Mouse (Mus musculus): Measurements from ENCODE around the gene Creb3l1. TPM values are rescaled to one million over a fixed set of nuclear protein-coding genes. Genes with fewer than 3 reads are reported as not detected.

Creb3l1 gene
- total RNA-seq, 2 experiments from 2014 or later: 4.0 to 4.6 TPM

DNA sequence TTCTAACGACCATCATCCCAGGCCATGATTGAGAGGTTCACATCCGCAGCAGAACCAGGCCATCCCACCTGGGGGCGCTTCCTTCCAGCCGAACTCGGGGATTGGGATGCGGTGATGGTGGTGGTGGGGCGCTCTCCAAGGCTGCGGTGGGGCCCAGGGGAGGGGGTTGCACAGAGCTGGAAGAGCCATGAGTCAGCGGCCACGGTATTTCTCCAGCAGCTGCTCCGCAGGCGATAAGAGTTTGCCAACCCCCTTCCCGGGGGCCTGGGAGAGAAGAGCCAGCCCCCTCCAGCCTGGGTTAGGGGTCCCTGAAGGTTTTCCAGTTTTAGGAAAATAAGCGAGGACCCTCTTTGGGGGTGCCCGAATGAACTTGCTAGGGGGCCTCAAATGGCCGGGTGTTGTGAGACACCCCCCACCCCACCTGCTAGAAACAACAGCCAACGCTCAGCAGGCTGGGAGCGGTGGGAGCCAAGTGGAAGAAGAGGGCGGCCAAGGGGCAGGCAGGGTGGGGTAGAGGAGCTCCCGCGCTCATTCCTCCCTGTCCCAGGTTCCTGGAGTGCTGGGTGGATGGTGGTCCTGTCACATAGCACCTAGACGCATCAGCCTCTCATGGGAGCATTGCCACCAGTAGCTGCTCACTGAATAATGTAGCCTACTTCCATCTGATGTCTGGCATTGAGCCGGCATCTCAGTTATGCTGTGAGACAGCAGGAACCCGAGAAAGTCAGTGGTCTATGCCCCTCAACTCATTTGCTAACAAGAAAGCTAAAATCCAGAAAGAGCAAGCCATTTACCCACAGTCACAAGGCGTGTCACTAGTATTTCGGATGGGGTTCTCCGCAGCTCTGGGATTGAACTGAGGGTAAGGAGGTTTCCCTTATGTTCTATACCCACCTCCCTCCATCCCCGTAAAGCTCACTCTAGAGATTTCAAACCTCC lies 17.1 kb downstream of the Creb3l1 start:
- peak; percentile 32 to 64 for DNase-seq (ENCODE audit: extremely low spot score in 1 of 2, low spot score in 1 of 2)

DNA sequence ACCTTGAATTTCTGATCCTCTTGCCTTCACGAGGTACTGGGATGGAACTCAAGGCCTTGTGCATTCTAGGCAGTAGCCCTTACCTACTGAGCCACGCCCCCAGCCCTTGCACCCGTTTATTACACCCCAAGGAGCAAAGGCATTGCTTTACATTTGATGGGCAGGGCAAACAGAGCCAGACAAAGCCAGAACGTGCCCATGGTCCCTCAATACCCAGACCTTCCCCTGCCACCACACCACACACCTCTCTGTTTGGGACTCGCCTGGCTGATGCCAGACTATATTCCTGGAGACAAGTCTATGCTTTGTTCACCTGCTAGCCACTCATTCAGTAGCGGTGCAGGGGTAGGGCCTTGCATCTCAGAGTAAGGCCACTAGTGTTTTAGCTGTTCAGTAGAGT lies 17.8 kb downstream of the Creb3l1 start:
- DNase-seq (ENCODE audit: extremely low spot score in 1 of 2, low spot score in 1 of 2): no peak

DNA sequence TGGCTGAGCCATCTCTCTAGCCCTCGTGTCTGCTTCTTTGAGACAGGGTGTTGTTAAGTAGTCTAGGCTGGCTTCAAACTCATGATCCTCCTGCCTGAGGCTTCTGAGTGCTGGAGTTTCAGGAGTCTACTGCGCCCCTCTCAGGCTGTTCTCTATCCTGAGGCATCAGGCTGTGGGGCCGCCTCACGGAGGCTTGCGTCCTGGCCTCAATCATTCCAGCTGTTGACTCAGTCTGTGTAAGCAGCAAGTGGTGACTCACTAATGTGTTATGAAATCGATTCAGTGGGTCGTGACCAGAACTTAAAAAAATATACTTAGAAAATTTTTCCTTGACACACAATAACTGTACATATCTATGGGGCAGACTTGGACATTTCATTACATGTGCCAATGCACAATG lies 19.7 kb downstream of the Creb3l1 start:
- DNase-seq (ENCODE audit: extremely low spot score in 1 of 2, low spot score in 1 of 2): no peak

DNA sequence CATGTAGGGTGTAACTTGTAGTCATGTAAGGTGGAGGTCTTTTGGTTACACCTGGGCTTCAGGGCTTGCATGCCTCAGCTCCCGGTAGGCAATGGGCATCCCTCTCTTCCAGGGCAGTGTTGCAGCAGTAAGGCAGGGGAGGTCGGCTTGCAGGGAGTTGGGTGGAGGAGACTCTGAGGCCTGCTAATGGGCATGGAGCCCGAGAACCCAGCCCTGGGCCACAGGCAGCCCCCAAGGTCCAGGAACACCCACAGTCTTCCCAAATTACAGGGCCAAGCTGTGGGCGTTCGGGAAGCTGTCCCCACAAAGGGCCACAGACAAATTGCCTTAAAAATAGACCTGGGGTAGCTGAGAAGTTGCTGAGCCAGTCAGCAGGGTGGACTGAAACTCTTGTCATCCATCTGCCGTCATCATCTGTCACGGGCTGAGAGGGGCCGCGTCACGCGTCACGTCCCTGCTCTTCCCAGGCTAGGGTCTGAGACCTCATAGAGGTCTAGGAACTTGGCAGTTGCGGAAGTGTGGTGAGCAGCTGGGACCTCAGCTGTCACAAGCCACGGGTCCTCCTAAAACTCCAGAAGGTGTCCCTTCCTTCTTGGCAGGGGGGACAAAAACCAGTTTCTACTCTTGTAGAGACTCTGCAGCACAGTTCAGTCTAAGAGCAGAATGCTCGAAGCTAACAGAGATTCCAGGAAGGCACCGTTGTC lies 26.2 kb downstream of the Creb3l1 start:
- DNase-seq (ENCODE audit: extremely low spot score in 1 of 2, low spot score in 1 of 2): no peak

DNA sequence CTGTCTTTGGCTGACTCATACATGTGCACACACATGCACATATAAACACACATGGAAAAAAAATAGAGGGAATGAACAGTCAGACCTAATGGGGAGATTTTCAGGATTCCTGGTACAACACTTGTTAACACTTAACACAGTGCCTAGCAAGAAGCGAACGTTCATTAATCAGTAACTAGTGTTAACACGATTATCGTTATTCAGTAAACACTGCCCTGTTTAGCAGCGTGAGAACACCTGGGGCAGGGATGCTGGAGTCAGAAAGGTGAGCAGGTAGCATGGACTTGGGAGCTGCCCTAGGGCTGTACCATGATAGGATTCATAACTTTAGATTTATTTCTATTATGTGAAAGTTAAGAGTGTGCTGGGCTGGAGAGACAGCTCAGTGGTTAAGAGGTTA lies 28.3 kb downstream of the Creb3l1 start:
- DNase-seq (ENCODE audit: extremely low spot score in 1 of 2, low spot score in 1 of 2): no peak

DNA sequence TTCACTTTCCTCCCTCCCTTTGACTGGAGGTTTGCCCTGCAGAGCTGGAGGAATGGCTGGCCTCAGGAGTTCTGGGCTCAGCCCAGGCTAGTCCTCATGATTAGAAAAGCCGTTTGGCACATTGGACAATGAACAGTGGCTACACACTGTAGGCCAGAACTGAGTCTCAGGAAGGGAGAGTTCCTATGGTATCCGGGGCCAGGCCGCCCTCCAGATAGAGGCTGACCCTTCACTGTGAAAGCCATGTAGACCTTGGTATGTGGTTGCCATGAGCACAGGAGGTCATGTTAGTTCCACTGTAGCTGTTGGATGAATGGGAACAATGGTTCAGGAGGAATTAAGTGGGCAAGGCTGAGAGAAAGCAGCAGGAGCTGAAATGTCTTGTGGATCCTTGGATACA lies 30.9 kb downstream of the Creb3l1 start:
- DNase-seq (ENCODE audit: extremely low spot score in 1 of 2, low spot score in 1 of 2): no peak

DNA sequence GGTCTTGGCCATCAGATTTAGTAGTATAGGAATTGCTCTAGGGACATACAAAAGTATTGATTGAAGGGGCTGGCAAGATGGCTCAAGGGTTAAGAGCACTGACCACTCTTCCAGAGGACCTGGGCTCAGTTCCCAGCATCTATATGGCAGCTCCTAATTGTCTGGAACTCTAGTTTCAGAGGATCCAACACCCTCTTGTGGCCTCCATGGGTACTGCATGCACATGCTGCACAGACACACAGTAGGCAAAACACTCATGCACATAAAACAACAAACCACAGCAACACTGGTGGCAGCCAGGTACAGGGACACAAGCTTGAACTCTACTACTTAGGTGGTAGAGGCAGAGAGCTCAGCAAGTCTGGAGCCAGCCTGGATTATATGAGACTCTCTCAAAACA lies 34.6 kb downstream of the Creb3l1 start:
- no peak for DNase-seq (ENCODE audit: extremely low spot score in 1 of 2, low spot score in 1 of 2)

DNA sequence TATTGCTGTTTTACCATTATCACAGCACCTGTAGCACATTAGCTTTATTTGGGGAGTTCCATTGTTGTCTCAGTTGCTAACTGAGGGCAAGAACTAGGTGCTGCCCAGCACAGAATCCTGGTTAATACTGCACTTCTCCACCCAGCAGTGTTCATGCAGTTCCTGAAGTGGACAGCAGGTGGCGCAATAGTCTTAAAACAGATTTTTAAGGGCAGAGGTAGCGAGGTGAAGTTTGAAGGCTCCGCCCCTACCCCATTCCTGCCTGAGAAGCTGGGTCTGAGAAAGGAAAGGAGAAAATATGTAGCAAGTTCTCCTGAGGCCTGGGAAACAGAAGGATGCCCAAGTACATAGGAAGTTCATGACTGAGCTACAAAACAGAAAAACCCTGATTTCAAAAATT lies 36.8 kb downstream of the Creb3l1 start:
- DNase-seq (ENCODE audit: extremely low spot score in 1 of 2, low spot score in 1 of 2): peak; percentile 82 to 99

DNA sequence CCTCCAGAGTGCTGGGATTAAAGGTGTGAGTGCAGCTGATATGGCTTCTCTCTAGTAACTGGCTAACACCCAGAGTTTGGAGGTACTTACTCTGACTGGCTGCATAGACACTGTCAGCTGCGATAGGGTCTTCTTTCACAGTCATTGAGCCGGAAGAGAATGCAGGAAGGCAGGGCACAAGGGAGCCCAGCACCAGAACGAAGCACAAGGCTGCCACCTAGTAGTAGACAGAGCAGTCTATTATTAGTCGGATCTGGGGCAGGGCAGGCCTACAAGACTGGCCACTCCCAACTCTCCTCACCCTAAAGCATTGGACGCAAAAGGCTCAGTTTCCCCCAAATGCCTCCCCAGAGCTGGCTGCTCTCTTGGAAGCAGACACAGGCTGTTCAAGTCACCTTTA lies 38.2 kb downstream of the Creb3l1 start:
- DNase-seq (ENCODE audit: extremely low spot score in 1 of 2, low spot score in 1 of 2): no peak

DNA sequence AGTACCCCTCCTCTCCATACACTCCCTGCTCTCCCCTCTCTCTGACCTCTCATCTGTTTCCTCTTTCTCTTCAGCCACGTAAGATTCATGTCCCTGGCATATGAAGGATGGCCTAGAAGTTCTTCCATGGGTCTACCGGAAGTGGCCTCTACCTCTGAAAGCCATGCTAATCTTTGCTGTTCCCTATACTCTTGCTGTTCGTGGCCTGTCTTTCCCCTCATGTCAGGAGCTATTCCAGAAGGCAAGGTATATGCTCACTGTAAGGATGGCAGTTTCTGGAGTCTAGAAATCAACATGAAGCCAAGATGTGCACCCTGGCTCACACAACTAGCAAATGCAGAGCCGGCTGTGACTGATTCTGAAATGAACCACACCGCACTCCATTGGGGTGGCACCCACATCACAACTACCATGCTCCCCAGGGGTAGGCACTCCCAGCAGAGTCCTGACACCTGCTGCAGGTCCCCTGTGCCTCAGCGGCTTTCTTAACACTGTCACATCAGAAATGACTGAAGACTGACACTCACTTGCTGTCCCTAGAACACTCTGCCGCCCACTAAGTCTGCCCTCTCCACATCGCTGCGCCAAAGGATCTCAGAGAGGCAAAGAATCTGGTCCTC lies 39.3 kb downstream of the Creb3l1 start:
- DNase-seq (ENCODE audit: extremely low spot score in 1 of 2, low spot score in 1 of 2): no peak

DNA sequence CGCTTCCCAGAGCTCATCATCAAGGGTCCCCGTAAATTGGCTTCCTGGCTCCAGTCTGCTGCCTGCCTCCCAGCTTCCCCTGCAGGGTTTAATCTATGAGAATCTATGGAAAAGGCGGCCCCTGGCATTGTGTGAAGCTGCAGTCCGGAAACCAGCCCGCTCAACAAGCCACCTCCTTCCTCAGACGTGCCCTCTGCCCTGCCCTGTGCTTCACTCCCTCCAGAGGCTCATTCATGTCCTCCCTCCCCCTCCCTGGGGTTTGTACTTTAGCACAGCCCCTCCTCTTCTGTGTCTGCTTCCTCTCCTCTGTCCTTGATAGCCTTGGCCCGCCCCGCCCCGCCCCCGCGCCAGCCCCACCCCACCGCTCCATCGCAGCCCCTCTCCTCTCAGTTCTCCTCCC lies 39.9 kb downstream of the Creb3l1 start:
- DNase-seq (ENCODE audit: extremely low spot score in 1 of 2, low spot score in 1 of 2): no peak

DNA sequence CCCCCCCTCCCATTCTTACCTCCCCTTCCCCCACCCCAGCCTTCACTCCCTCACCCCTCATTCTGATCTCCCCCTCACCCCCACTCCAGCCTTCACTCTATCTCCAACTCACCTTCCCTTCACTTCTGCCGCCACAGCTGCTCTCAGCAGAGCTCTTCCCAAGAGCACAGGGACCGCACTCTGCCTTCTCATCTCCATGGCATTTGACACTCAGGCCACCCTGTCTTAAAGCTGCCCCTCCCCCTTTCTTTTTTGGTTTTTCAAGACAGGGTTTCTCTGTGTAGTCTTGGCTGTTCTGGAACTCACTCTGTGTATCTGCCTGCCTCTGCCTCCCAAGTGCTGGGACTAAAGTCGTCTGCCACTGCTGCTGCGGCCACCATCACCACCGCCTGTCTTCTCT lies 43.5 kb downstream of the Creb3l1 start:
- DNase-seq (ENCODE audit: extremely low spot score in 1 of 2, low spot score in 1 of 2): no peak

DNA sequence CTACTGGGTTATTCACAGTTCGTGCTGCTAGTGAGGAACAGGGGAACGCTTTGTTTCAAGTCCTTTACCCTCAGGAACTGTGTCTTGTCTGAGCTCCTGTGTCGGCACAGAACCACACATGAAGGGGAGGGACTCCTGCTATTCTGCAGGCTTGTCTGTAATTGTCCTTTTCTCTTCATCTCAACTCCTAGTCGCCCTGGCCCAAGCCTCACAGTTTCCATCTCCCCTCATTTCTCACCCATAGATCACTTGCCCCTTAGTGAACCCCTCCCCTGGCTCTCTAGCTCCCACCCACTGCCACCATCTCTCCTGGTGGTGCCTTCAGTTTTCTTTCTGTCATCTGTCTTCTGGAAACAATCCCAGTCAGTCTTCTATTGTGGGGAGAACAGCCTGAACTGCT lies 44.1 kb downstream of the Creb3l1 start:
- no peak for DNase-seq (ENCODE audit: extremely low spot score in 1 of 2, low spot score in 1 of 2)

DNA sequence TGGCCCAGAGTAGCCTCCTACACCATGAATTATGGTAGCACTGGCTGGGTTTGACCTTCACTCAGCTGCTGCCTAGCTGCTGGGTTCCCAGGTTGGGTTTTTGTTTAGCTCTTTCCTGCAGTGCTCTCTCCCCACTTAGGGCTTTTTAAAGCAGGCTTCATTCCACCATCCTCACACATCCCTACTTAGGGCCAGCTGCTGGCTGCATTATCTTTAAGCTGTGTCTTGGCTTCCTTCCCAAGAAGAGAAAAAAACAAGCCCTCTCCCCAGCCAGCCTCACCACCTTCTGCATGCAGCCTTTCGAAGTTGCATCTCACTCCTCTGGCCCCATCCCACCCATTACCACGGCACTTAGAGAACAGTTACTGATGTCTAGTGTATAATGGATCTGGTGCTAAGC lies 45.8 kb downstream of the Creb3l1 start:
- DNase-seq (ENCODE audit: extremely low spot score in 1 of 2, low spot score in 1 of 2): no peak

DNA sequence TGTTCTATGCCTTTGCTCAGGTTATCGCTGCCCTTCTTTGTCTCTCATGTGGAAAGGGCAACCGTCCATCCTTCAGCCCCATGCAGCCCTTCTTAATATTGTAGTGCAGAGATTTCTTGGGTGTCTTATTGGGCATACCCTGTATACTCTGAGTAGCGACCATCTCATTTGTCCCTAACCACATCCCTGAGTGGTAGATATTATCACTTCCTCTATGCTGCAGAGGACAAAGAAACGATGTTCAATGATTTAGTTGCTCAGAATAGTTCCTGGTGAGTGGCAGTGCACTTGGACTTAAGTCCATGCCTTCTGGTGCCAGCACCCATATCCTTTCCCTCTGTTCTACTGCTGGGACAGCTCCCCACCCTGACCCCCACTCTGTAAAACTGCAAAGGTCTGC lies 46.3 kb downstream of the Creb3l1 start:
- no peak for DNase-seq (ENCODE audit: extremely low spot score in 1 of 2, low spot score in 1 of 2)

DNA sequence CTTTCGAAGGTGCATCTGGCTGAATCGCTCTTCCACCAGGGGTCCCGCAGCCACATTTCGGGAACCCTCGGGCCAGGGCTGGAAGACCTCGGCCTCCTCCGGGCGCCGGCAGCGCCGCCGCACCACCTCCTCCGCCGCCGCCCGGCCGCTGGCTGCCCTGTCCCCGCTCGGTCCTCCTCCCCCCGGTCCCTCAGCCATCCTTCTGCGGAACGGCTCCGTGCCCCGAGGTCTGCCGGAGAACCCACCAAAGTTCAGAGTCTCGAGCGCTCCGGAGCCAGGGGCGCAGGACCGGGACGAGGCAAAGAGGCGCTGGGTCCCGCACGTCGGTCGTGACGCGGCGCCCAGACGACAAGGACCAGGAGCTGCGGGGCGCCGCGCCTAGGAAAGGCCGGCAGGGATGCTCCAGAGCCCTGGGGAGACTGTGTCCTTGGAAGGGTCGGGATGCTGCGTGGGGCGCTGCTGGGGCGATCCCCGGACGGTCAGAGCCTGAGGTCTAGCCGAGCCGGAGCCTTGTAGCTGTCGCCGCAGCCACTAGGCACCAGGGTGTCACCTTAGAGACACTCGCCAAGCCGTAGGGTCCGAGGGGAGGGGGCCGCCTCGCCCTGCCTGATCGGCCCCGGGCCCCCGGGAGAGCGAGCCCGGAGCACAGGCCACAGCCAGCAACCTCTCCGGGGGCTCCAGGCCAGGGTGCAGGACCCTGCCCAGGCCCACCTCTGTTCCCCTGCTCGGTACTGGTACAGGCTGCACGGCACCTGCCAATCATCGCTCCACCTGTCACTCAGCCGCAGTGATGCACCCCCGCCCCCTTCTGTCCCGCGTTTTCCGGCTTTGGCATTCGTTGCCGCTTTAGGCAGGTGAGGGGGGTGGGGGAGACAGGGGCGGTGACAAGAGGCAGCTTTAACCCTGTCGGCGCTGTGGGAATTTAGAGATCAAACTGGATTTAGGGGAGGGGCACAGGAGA lies 48.4 kb downstream of the Creb3l1 start, which contains the start of gene Dgkz:
Gene Dgkz, minus strand, starts transcription at position 284 of the 961 bp plus-strand sequence.
- no peak for DNase-seq (ENCODE audit: extremely low spot score in 1 of 2, low spot score in 1 of 2)

DNA sequence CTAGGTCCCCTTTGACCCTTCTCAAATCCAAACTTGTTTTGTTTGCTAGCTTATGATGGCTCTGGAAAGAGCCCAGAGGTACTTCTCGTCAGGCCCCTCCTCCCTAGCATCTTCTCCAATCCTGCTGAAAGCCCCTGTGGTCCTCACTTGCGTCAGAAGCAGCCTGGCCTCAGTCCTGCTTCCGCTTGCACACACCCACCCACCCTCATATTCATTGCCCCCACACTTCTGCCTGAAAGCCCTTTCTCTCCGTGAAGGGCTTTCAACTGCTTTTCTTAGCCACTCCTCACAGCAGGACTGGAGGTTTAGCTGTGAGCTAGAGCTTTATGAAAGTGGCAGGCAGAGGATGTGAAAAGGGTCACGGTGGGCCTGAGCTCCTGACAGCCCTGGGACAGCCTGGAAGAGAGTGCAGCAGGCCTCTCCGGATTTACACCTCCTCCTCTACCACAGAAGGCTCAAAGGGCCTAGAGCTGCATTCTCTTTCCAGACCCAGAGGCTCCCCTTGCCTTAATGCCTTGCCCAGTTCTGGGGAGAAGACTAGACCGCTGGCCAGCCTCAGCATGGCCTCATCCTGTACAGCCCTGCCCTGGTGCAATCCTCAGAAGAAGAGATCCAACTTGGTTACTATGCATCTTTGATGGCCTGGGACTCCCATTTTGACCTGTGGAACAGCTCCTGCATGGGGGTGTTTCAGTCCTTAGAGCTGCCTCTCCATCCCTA lies 50.7 kb downstream of the Creb3l1 start:
- no peak for DNase-seq (ENCODE audit: extremely low spot score in 1 of 2, low spot score in 1 of 2)

DNA sequence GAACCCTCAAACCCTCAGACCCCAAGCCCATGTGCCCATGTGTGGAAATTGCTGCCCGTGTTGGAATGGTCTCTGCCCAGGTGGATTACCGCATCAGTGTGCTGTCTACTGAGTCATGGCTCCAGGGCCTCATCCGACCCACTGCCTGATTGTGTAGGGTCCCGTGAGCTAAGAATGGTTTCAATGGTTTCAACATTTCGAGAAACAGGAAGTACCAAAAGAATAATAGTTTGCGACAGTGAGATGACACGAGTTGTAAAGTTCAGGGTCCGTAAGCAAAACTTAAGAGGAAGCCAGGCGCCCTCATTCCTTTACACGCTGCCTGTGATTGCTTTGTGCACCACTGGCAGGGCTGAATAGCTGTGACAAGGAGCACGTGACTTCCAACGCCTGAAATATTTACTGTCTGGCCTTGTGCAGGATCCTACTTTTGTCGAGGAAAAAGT lies 52.2 kb downstream of the Creb3l1 start:
- no peak for DNase-seq (ENCODE audit: extremely low spot score in 1 of 2, low spot score in 1 of 2)
